Mouse (Mus musculus): Measurements from ENCODE around the gene Fgf6. TPM values are rescaled to one million over a fixed set of nuclear protein-coding genes. Genes with fewer than 3 reads are reported as not detected.

The Fgf6 gene
- not detected in 2 replicates for polyA plus RNA-seq (2012)

- TF ChIP-seq TAL1 (IDR thresholded peaks at IDR 0.05; ENCODE audit: low read length) = no peak
- no peak for TF ChIP-seq GATA1 (IDR thresholded peaks at IDR 0.05; ENCODE audit: low read length)
- Histone ChIP-seq H3K36me3 (ENCODE audit: control insufficient read depth) (no peaks in the 10 kb centered on the region), H3K9me3 (ENCODE audit: control insufficient read depth, low read length) (no peaks in the 10 kb centered on the region), H3K4me3 (replicated peaks) (no peak within 1 kb of the TSS), H3K27me3 (ENCODE audit: control insufficient read depth) (peaks cover 3% of the 10 kb centered on the region), H3K4me1 (ENCODE audit: control insufficient read depth) (no peaks in the 10 kb centered on the region)
Measured at GRCm38 (mm10) chr6:127014906-127015770, at the start of gene Fgf6. Gene Fgf6, plus strand, starts transcription at chr6:127015586.

- TF ChIP-seq GATA1 (IDR thresholded peaks at IDR 0.05; ENCODE audit: low read length) (no peak), TAL1 (IDR thresholded peaks at IDR 0.05; ENCODE audit: low read length) (no peak)
- Histone ChIP-seq H3K4me3 (replicated peaks) (no peak overlapping the region), H3K36me3 (ENCODE audit: control insufficient read depth) (peaks cover 80% of the 10 kb centered on the region), H3K27me3 (ENCODE audit: control insufficient read depth) (no peaks in the 10 kb centered on the region), H3K9me3 (ENCODE audit: control insufficient read depth, low read length) (no peaks in the 10 kb centered on the region), H3K4me1 (ENCODE audit: control insufficient read depth) (no peaks in the 10 kb centered on the region)
Measured at GRCm38 (mm10) chr6:126966241-126967026, 49.0 kb upstream of the Fgf6 start.

- peaks cover 19% of the 10 kb centered on the region for H3K36me3 ChIP-seq (ENCODE audit: control insufficient read depth)
- H3K4me3 ChIP-seq (replicated peaks) = no peak overlapping the region
- TF ChIP-seq TAL1 (IDR thresholded peaks at IDR 0.05; ENCODE audit: low read length) = no peak
- TF ChIP-seq GATA1 (IDR thresholded peaks at IDR 0.05; ENCODE audit: low read length) = no peak
- H3K4me1 ChIP-seq (ENCODE audit: control insufficient read depth) = no peaks in the 10 kb centered on the region
- no peaks in the 10 kb centered on the region for H3K9me3 ChIP-seq (ENCODE audit: control insufficient read depth, low read length)
- H3K27me3 ChIP-seq (ENCODE audit: control insufficient read depth) = no peaks in the 10 kb centered on the region
Measured at GRCm38 (mm10) chr6:126981539-126982234, 33.7 kb upstream of the Fgf6 start.

- TF ChIP-seq TAL1 (IDR thresholded peaks at IDR 0.05; ENCODE audit: low read length) (no peak), GATA1 (IDR thresholded peaks at IDR 0.05; ENCODE audit: low read length) (no peak)
- no peak overlapping the region for H3K4me3 ChIP-seq (replicated peaks)
- H3K27me3 ChIP-seq (ENCODE audit: control insufficient read depth) = no peaks in the 10 kb centered on the region
- H3K36me3 ChIP-seq (ENCODE audit: control insufficient read depth) = no peaks in the 10 kb centered on the region
- H3K4me1 ChIP-seq (ENCODE audit: control insufficient read depth) = no peaks in the 10 kb centered on the region
- H3K9me3 ChIP-seq (ENCODE audit: control insufficient read depth, low read length) = no peaks in the 10 kb centered on the region
Measured at GRCm38 (mm10) chr6:126993676-126994075, 21.7 kb upstream of the Fgf6 start.

- no peaks in the 10 kb centered on the region for H3K9me3 ChIP-seq (ENCODE audit: control insufficient read depth, low read length)
Measured at GRCm38 (mm10) chr6:126995494-126995893, 19.9 kb upstream of the Fgf6 start.

GRCm38 (mm10) chr6:126996399-126996798, 19.0 kb upstream of the Fgf6 start:
- no peaks in the 10 kb centered on the region for H3K36me3 ChIP-seq (ENCODE audit: control insufficient read depth)
- TF ChIP-seq GATA1 (IDR thresholded peaks at IDR 0.05; ENCODE audit: low read length) = no peak
- no peak for TF ChIP-seq TAL1 (IDR thresholded peaks at IDR 0.05; ENCODE audit: low read length)
- H3K9me3 ChIP-seq (ENCODE audit: control insufficient read depth, low read length) = no peaks in the 10 kb centered on the region
- no peak overlapping the region for H3K4me3 ChIP-seq (replicated peaks)
- no peaks in the 10 kb centered on the region for H3K4me1 ChIP-seq (ENCODE audit: control insufficient read depth)
- H3K27me3 ChIP-seq (ENCODE audit: control insufficient read depth) = no peaks in the 10 kb centered on the region

More at GRCm38 (mm10) chr6:126995494-126995893, 19.9 kb upstream of the Fgf6 start:
- TF ChIP-seq TAL1 (IDR thresholded peaks at IDR 0.05; ENCODE audit: low read length) = no peak
- TF ChIP-seq GATA1 (IDR thresholded peaks at IDR 0.05; ENCODE audit: low read length) = no peak
- Histone ChIP-seq H3K36me3 (ENCODE audit: control insufficient read depth) (no peaks in the 10 kb centered on the region), H3K4me1 (ENCODE audit: control insufficient read depth) (no peaks in the 10 kb centered on the region), H3K27me3 (ENCODE audit: control insufficient read depth) (no peaks in the 10 kb centered on the region), H3K4me3 (replicated peaks) (no peak overlapping the region)

GRCm38 (mm10) chr6:127005646-127006045, 9.7 kb upstream of the Fgf6 start:
- no peaks in the 10 kb centered on the region for H3K27me3 ChIP-seq (ENCODE audit: control insufficient read depth)
- H3K9me3 ChIP-seq (ENCODE audit: control insufficient read depth, low read length) = no peaks in the 10 kb centered on the region
- TF ChIP-seq GATA1 (IDR thresholded peaks at IDR 0.05; ENCODE audit: low read length) (no peak), TAL1 (IDR thresholded peaks at IDR 0.05; ENCODE audit: low read length) (no peak)
- no peaks in the 10 kb centered on the region for H3K4me1 ChIP-seq (ENCODE audit: control insufficient read depth)
- H3K36me3 ChIP-seq (ENCODE audit: control insufficient read depth) = no peaks in the 10 kb centered on the region
- H3K4me3 ChIP-seq (replicated peaks) = no peak overlapping the region

GRCm38 (mm10) chr6:127006551-127006950, 8.8 kb upstream of the Fgf6 start:
- Histone ChIP-seq H3K9me3 (ENCODE audit: control insufficient read depth, low read length) (no peaks in the 10 kb centered on the region), H3K4me1 (ENCODE audit: control insufficient read depth) (no peaks in the 10 kb centered on the region), H3K27me3 (ENCODE audit: control insufficient read depth) (no peaks in the 10 kb centered on the region), H3K4me3 (replicated peaks) (no peak overlapping the region), H3K36me3 (ENCODE audit: control insufficient read depth) (no peaks in the 10 kb centered on the region)
- TF ChIP-seq TAL1 (IDR thresholded peaks at IDR 0.05; ENCODE audit: low read length) (no peak), GATA1 (IDR thresholded peaks at IDR 0.05; ENCODE audit: low read length) (no peak)
